Mouse (Mus musculus): Measurements from ENCODE around the gene Apbb2. TPM values are rescaled to one million over a fixed set of nuclear protein-coding genes. Genes with fewer than 3 reads are reported as not detected.

The Apbb2 gene
- polyA plus RNA-seq, 1 experiment from 2014 or later, result 30.9 TPM

- Histone ChIP-seq H3K4me1 (ENCODE audit: control insufficient read depth in 2 of 2, insufficient read depth in 2 of 2, low read length in 2 of 2) (peaks cover 6 to 15% of the 10 kb centered on the region in 2 experiments), H3K9me3 (ENCODE audit: control insufficient read depth, low read length) (no peaks in the 10 kb centered on the region), H3K27ac (replicated peaks in 1 of 2; ENCODE audit: control insufficient read depth in 1 of 2, insufficient read depth in 1 of 2, low read depth in 2 of 2, low read length in 2 of 2) (no peak overlapping the region), H3K36me3 (ENCODE audit: control insufficient read depth, insufficient read depth, low read length) (no peaks in the 10 kb centered on the region), H3K4me3 (ENCODE audit: control insufficient read depth in 1 of 2, insufficient read depth in 1 of 2, low read depth in 1 of 2, low read length in 2 of 2) (no peak overlapping the region), H3K9ac (ENCODE audit: low read length) (no peak overlapping the region), H3K27me3 (ENCODE audit: control insufficient read depth, insufficient read depth, low read length) (no peaks in the 10 kb centered on the region), H3K4me2 (ENCODE audit: low read length) (no peak overlapping the region)
- ATAC-seq (ENCODE audit: insufficient number of reproducible peaks, insufficient read depth, low FRiP score, low read depth), result no peak
- WGBS, result 84% methylated on average over 6 of the region's 6 CpGs
Observed at GRCm38 (mm10) chr5:66330806-66331205, 287.8 kb downstream of the Apbb2 start.

- no peak overlapping the region for H3K9ac ChIP-seq (ENCODE audit: low read length)
- WGBS, result 67% methylated on average over 7 of the region's 7 CpGs
- H3K4me3 ChIP-seq (ENCODE audit: control insufficient read depth in 1 of 2, insufficient read depth in 1 of 2, low read depth in 1 of 2, low read length in 2 of 2), result no peak overlapping the region
- no peaks in the 10 kb centered on the region for H3K36me3 ChIP-seq (ENCODE audit: control insufficient read depth, insufficient read depth, low read length)
- H3K27ac ChIP-seq (replicated peaks in 1 of 2; ENCODE audit: control insufficient read depth in 1 of 2, insufficient read depth in 1 of 2, low read depth in 2 of 2, low read length in 2 of 2), result no peak overlapping the region
- H3K27me3 ChIP-seq (ENCODE audit: control insufficient read depth, insufficient read depth, low read length), result no peaks in the 10 kb centered on the region
- H3K4me2 ChIP-seq (ENCODE audit: low read length), result peak overlapping the region; percentile 53
- H3K9me3 ChIP-seq (ENCODE audit: control insufficient read depth, low read length), result no peaks in the 10 kb centered on the region
- H3K4me1 ChIP-seq (ENCODE audit: control insufficient read depth in 2 of 2, insufficient read depth in 2 of 2, low read length in 2 of 2), result peaks cover 14 to 33% of the 10 kb centered on the region in 2 experiments
- ATAC-seq (ENCODE audit: insufficient number of reproducible peaks, insufficient read depth, low FRiP score, low read depth), result no peak
Observed at GRCm38 (mm10) chr5:66328766-66329165, 289.8 kb downstream of the Apbb2 start.

DNA sequence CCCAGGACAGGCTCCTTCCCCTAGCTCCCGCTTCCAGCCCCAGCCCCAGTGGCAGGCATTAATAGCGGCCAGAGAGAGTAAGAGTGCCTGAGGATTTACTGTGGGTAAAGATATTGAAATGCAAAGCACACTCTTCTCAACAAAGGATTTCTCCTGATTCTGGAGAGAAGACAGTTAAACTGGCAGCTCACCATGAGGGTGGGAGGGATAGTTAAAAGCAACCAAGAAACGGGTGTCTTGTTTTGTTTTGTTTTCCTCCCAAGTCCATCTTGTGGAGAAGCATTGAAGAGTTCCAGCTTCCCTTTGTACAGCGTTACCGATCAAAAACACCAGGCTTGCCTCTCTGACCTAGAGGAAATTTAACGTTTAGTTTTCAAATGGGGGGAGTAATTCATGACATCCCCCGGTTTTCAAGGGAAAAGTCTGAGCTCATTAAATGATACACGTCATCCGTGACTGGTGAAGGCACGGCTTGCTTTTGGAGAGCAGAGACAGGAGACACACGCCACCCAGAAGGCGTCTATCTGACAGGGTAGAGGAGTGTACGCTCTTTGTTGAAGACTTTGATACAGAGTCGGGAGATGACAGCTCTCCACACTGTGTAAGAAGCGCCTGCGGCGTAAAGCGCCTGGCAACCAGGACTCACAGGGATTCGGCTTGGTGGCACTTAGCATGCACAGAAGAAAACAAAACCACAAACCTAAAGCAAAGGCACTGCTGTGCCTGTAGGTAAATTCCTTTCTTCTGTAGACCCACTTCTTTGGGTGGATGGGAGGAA, 290.4 kb downstream of the Apbb2 start:
- Histone ChIP-seq H3K9me3 (ENCODE audit: control insufficient read depth, low read length) (no peaks in the 10 kb centered on the region), H3K4me1 (ENCODE audit: control insufficient read depth in 2 of 2, insufficient read depth in 2 of 2, low read length in 2 of 2) (peaks cover 19 to 38% of the 10 kb centered on the region in 2 experiments), H3K36me3 (ENCODE audit: control insufficient read depth, insufficient read depth, low read length) (no peaks in the 10 kb centered on the region), H3K9ac (ENCODE audit: low read length) (no peak overlapping the region), H3K27ac (replicated peaks in 1 of 2; ENCODE audit: control insufficient read depth in 1 of 2, insufficient read depth in 1 of 2, low read depth in 2 of 2, low read length in 2 of 2) (no peak overlapping the region), H3K27me3 (ENCODE audit: control insufficient read depth, insufficient read depth, low read length) (no peaks in the 10 kb centered on the region), H3K4me2 (ENCODE audit: low read length) (peak overlapping the region; percentile 53), H3K4me3 (ENCODE audit: control insufficient read depth in 1 of 2, insufficient read depth in 1 of 2, low read depth in 1 of 2, low read length in 2 of 2) (no peak overlapping the region)
- no peak for ATAC-seq (ENCODE audit: insufficient number of reproducible peaks, insufficient read depth, low FRiP score, low read depth)
- 31% methylated on average over 19 of the region's 19 CpGs for WGBS

DNA sequence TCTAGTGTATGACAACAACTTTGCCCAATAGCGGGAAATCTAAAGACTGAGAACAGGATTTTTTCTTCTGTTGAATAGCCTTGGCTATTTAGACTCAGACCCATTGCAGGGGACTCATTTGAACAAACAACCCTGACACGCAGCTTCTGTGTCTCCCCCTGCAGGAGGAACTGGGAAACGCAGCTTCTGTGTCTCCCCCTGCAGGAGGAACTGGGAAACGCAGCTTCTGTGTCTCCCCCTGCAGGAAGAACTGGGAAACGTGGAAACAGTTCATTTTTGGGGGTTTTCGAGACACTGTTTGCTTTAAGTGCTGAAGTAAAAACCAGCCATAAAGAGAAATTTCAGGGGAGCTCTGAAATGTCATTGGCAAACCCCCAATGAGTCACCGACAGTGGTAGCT, 292.2 kb downstream of the Apbb2 start:
- WGBS, result 78% methylated on average over 7 of the region's 7 CpGs
- no peak for ATAC-seq (ENCODE audit: insufficient number of reproducible peaks, insufficient read depth, low FRiP score, low read depth)
- Histone ChIP-seq H3K9ac (ENCODE audit: low read length) (no peak overlapping the region), H3K4me2 (ENCODE audit: low read length) (no peak overlapping the region), H3K27ac (replicated peaks in 1 of 2; ENCODE audit: control insufficient read depth in 1 of 2, insufficient read depth in 1 of 2, low read depth in 2 of 2, low read length in 2 of 2) (no peak overlapping the region), H3K4me3 (ENCODE audit: control insufficient read depth in 1 of 2, insufficient read depth in 1 of 2, low read depth in 1 of 2, low read length in 2 of 2) (no peak overlapping the region), H3K36me3 (ENCODE audit: control insufficient read depth, insufficient read depth, low read length) (no peaks in the 10 kb centered on the region), H3K27me3 (ENCODE audit: control insufficient read depth, insufficient read depth, low read length) (no peaks in the 10 kb centered on the region), H3K9me3 (ENCODE audit: control insufficient read depth, low read length) (no peaks in the 10 kb centered on the region), H3K4me1 (ENCODE audit: control insufficient read depth in 2 of 2, insufficient read depth in 2 of 2, low read length in 2 of 2) (peaks cover 26 to 51% of the 10 kb centered on the region in 2 experiments)

GRCm38 (mm10) chr5:66323603-66324002, 295.0 kb downstream of the Apbb2 start:
- H3K27me3 ChIP-seq (ENCODE audit: control insufficient read depth, insufficient read depth, low read length), result no peaks in the 10 kb centered on the region
- H3K27ac ChIP-seq (replicated peaks in 1 of 2; ENCODE audit: control insufficient read depth in 1 of 2, insufficient read depth in 1 of 2, low read depth in 2 of 2, low read length in 2 of 2), result peak overlapping the region; percentile 83 to 92
- H3K4me3 ChIP-seq (ENCODE audit: control insufficient read depth in 1 of 2, insufficient read depth in 1 of 2, low read depth in 1 of 2, low read length in 2 of 2), result peak overlapping the region; percentile 7 to 19
- H3K4me1 ChIP-seq (ENCODE audit: control insufficient read depth in 2 of 2, insufficient read depth in 2 of 2, low read length in 2 of 2), result peaks cover 32 to 52% of the 10 kb centered on the region in 2 experiments
- ATAC-seq (ENCODE audit: insufficient number of reproducible peaks, insufficient read depth, low FRiP score, low read depth), result peak; percentile 64
- H3K36me3 ChIP-seq (ENCODE audit: control insufficient read depth, insufficient read depth, low read length), result no peaks in the 10 kb centered on the region
- no peaks in the 10 kb centered on the region for H3K9me3 ChIP-seq (ENCODE audit: control insufficient read depth, low read length)
- 16% methylated on average over 11 of the region's 11 CpGs for WGBS
- peak overlapping the region; percentile 63 for H3K4me2 ChIP-seq (ENCODE audit: low read length)
- peak overlapping the region; percentile 50 for H3K9ac ChIP-seq (ENCODE audit: low read length)

DNA sequence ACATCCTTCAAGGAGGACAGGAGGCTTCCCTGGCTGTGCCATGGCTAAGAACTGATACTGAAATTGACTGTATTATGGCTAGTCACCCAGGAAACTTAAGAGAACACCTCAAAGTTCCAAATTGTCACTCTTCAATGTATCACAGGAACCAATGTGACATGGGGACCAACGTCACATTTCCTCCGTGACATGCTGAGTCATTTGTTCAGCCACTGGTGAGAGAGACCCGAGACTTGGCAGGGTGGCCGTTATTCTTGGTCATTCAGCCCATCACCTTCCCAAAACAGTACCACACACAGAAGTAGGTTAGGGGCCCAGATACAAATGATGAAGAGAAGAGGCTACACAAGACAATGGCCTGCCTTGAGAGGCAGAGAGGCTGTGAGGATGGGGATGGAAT, 295.5 kb downstream of the Apbb2 start:
- Histone ChIP-seq H3K4me2 (ENCODE audit: low read length) (peak overlapping the region; percentile 63), H3K9me3 (ENCODE audit: control insufficient read depth, low read length) (no peaks in the 10 kb centered on the region), H3K27ac (replicated peaks in 1 of 2; ENCODE audit: control insufficient read depth in 1 of 2, insufficient read depth in 1 of 2, low read depth in 2 of 2, low read length in 2 of 2) (peak overlapping the region; percentile 83 to 92), H3K4me1 (ENCODE audit: control insufficient read depth in 2 of 2, insufficient read depth in 2 of 2, low read length in 2 of 2) (peaks cover 29 to 48% of the 10 kb centered on the region in 2 experiments), H3K27me3 (ENCODE audit: control insufficient read depth, insufficient read depth, low read length) (no peaks in the 10 kb centered on the region), H3K36me3 (ENCODE audit: control insufficient read depth, insufficient read depth, low read length) (no peaks in the 10 kb centered on the region), H3K9ac (ENCODE audit: low read length) (peak overlapping the region; percentile 50), H3K4me3 (ENCODE audit: control insufficient read depth in 1 of 2, insufficient read depth in 1 of 2, low read depth in 1 of 2, low read length in 2 of 2) (peak overlapping the region; percentile 7 to 19)
- no peak for ATAC-seq (ENCODE audit: insufficient number of reproducible peaks, insufficient read depth, low FRiP score, low read depth)
- 54% methylated on average over 4 of the region's 4 CpGs for WGBS

DNA sequence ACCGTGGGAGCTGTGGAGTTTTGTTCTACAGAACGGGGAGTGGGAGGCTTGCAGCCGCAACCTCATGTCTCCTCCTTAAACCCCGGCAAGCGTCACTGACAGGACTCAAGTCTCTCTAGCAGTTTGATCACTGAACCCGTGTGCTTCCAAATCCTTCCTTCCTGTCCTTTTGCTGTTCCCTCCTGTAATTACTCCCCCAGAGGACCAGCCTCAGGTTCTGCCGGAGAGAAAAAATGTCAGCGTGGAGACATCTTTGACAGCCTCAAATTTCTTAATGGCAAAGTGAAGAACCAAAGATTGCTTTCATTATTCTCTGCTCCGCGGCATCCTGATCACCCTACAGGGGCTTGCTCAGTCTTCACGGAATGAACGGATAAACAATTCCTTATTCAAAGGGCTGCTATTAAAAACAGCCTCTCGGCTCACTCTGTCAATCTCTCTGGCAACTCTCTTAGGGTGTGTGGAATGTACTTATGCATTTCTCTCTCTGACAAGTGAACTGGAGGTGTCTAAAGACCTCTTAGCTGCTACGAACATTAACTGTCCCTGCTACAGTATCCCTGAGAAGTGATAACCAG, 298.7 kb downstream of the Apbb2 start:
- no peak overlapping the region for H3K4me3 ChIP-seq (ENCODE audit: control insufficient read depth in 1 of 2, insufficient read depth in 1 of 2, low read depth in 1 of 2, low read length in 2 of 2)
- H3K27me3 ChIP-seq (ENCODE audit: control insufficient read depth, insufficient read depth, low read length), result no peaks in the 10 kb centered on the region
- 33% methylated on average over 14 of the region's 14 CpGs for WGBS

More for the DNA sequence above, 298.7 kb downstream of the Apbb2 start:
- Histone ChIP-seq H3K36me3 (ENCODE audit: control insufficient read depth, insufficient read depth, low read length) (no peaks in the 10 kb centered on the region), H3K9me3 (ENCODE audit: control insufficient read depth, low read length) (no peaks in the 10 kb centered on the region), H3K9ac (ENCODE audit: low read length) (peak overlapping the region; percentile 34; the same call in 1 of the 2 replicates), H3K4me1 (ENCODE audit: control insufficient read depth in 2 of 2, insufficient read depth in 2 of 2, low read length in 2 of 2) (peaks cover 26 to 37% of the 10 kb centered on the region in 2 experiments), H3K27ac (replicated peaks in 1 of 2; ENCODE audit: control insufficient read depth in 1 of 2, insufficient read depth in 1 of 2, low read depth in 2 of 2, low read length in 2 of 2) (peak overlapping the region; percentile 12 to 53), H3K4me2 (ENCODE audit: low read length) (peak overlapping the region; percentile 49)
- no peak for ATAC-seq (ENCODE audit: insufficient number of reproducible peaks, insufficient read depth, low FRiP score, low read depth)

Data from heart, embryonic 14.5 days (tissue).